Mouse (Mus musculus): ENCODE measurements at regions not wholly inside any gene's neighbourhood (a gene's known extent, or its start where the extent isn't known, plus 50 kb on each side); places are given as distances from the start of the nearest gene placed in this dataset.
A peak's percentile ranks its signal among the peaks of the same experiment; 100 is the strongest.

- WGBS: 88% methylated on average over 8 of the region's 8 CpGs
Observed at GRCm38 (mm10) chr14:94541995-94542394, 651.5 kb upstream of the Pcdh9 start.

GRCm38 (mm10) chr14:94525648-94526047 lies 635.2 kb upstream of the Pcdh9 start:
- no peaks in the 10 kb centered on the region for H3K36me3 ChIP-seq (replicated peaks)
- 90% methylated on average over 1 of the region's 1 CpGs for WGBS
- H3K4me1 ChIP-seq: 0 out of 2 replicates have a peak, but pooled peaks cover 3% of the 10 kb centered on the region
- no peaks in the 10 kb centered on the region for H3K9me3 ChIP-seq
- no peak for ATAC-seq (replicated peaks)
- H3K27me3 ChIP-seq (replicated peaks): no peaks in the 10 kb centered on the region
- no peak overlapping the region for H3K4me3 ChIP-seq
- no peak overlapping the region for H3K27ac ChIP-seq
- no peak overlapping the region for H3K4me2 ChIP-seq
- no peak overlapping the region for H3K9ac ChIP-seq

More at GRCm38 (mm10) chr14:94541995-94542394, 651.5 kb upstream of the Pcdh9 start:
- H3K36me3 ChIP-seq (replicated peaks): no peaks in the 10 kb centered on the region
- no peak overlapping the region for H3K4me3 ChIP-seq
- no peak overlapping the region for H3K9ac ChIP-seq
- no peak overlapping the region for H3K4me2 ChIP-seq
- H3K9me3 ChIP-seq: no peaks in the 10 kb centered on the region
- ATAC-seq (replicated peaks): no peak
- H3K27me3 ChIP-seq (replicated peaks): no peaks in the 10 kb centered on the region
- no peak overlapping the region for H3K27ac ChIP-seq
- no peaks in the 10 kb centered on the region for H3K4me1 ChIP-seq

DNA sequence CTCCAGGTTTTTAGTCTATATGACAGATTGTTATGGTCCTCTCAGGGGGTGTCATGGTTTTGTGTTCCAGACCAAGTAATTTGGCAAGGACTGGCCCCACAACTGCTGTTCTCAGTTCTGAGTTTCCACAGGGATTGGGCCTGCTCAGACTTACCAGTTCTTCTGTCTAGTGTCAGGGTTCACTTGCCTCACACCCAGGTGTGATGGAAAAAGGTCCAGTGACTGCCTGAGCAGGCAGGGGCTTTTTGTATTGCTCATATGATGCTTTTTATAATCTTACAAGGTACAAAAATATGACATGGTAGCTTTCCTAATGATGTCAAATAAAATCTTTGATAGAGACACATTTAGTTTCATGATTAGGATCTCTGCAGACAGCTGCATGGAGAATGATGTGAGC lies 634.8 kb upstream of the Pcdh9 start:
- ATAC-seq (replicated peaks): no peak
- no peaks in the 10 kb centered on the region for H3K9me3 ChIP-seq

DNA sequence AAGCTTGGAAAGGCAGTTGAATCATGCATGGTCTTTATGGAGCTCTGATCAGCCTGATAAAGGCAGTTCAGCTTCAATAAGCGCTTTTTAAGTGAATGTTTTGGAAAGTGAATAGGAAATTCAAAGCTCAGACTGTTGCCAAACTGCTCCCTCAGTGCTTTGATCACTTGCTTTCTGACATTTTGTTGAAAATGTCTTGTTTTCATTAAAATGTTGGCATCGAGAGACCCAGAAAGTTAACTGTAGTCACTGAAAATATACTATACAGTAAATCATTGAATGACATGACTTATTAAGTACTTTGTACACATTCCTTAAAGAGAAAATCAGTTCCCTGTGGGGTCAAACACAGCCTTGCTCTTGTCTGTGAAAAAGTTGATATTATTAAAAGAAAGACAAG lies 631.5 kb upstream of the Pcdh9 start:
- Histone ChIP-seq H3K4me2 (no peak overlapping the region), H3K4me1 (0 out of 2 replicates have a peak, but pooled peaks cover 3% of the 10 kb centered on the region), H3K36me3 (replicated peaks) (no peaks in the 10 kb centered on the region), H3K27ac (no peak overlapping the region), H3K4me3 (no peak overlapping the region), H3K9ac (no peak overlapping the region), H3K27me3 (replicated peaks) (no peaks in the 10 kb centered on the region), H3K9me3 (no peaks in the 10 kb centered on the region)
- ATAC-seq (replicated peaks): peak; percentile 45; the same call in 1 of the 2 replicates
- 44% methylated on average over 2 of the region's 2 CpGs for WGBS

More for the DNA sequence above, 634.8 kb upstream of the Pcdh9 start:
- no peak overlapping the region for H3K4me3 ChIP-seq
- H3K9ac ChIP-seq: no peak overlapping the region
- no peaks in the 10 kb centered on the region for H3K27me3 ChIP-seq (replicated peaks)
- H3K4me1 ChIP-seq: 0 out of 2 replicates have a peak, but pooled peaks cover 3% of the 10 kb centered on the region
- H3K36me3 ChIP-seq (replicated peaks): no peaks in the 10 kb centered on the region
- no peak overlapping the region for H3K27ac ChIP-seq
- H3K4me2 ChIP-seq: no peak overlapping the region

GRCm38 (mm10) chr14:94491370-94491769 lies 600.9 kb upstream of the Pcdh9 start:
- Histone ChIP-seq H3K4me1 (no peaks in the 10 kb centered on the region), H3K4me2 (no peak overlapping the region), H3K4me3 (no peak overlapping the region), H3K9me3 (no peaks in the 10 kb centered on the region), H3K27ac (no peak overlapping the region), H3K27me3 (replicated peaks) (no peaks in the 10 kb centered on the region), H3K36me3 (replicated peaks) (no peaks in the 10 kb centered on the region), H3K9ac (no peak overlapping the region)
- no peak for ATAC-seq (replicated peaks)

DNA sequence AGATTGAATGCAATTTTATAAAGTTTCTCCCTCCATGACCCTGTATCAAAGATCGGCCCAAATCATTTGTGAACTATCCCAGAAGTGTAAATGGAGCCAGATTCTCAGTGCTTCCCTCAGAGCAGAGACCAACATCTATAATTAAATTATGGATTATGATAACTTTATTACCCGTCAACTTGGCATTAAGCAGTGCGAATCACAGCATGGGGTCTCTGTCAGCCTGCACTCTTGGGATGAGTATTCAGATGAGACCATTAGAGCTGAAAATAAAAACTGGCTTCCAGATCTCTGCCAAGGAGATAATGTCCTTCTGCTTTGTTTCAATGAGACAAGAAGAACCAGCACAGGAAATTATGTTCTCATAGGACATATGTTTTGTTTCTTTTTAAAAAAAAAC lies 585.4 kb upstream of the Pcdh9 start:
- ATAC-seq (replicated peaks): no peak

DNA sequence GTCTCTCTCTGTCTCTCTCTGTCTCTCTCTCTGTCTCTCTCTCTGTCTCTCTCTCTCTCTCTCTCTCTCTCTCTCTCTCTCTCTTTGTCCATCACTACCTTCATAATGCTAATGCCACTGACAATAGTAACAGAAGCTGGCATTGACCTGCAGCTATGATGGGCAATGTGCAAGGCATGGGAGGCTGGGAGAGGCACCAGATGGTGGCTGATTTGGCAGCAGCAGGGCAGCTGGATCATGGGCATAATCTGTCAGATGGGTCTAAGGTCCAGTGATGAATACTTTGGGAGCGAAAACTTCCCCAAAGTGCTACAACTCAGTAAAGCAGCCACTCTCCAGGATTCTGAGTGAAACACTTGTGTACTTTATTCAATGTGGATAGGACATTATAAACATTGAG lies 582.7 kb upstream of the Pcdh9 start:
- no peak overlapping the region for H3K4me3 ChIP-seq
- no peak overlapping the region for H3K27ac ChIP-seq
- ATAC-seq (replicated peaks): no peak
- 94% methylated on average over 1 of the region's 1 CpGs for WGBS
- no peaks in the 10 kb centered on the region for H3K4me1 ChIP-seq
- no peaks in the 10 kb centered on the region for H3K9me3 ChIP-seq
- H3K36me3 ChIP-seq (replicated peaks): no peaks in the 10 kb centered on the region
- H3K4me2 ChIP-seq: no peak overlapping the region
- no peaks in the 10 kb centered on the region for H3K27me3 ChIP-seq (replicated peaks)
- no peak overlapping the region for H3K9ac ChIP-seq

More for the DNA sequence above, 585.4 kb upstream of the Pcdh9 start:
- Histone ChIP-seq H3K4me2 (no peak overlapping the region), H3K9ac (no peak overlapping the region), H3K4me1 (no peaks in the 10 kb centered on the region), H3K4me3 (no peak overlapping the region), H3K36me3 (replicated peaks) (no peaks in the 10 kb centered on the region), H3K27me3 (replicated peaks) (no peaks in the 10 kb centered on the region), H3K27ac (no peak overlapping the region), H3K9me3 (no peaks in the 10 kb centered on the region)
- WGBS: 64% methylated on average over 3 of the region's 3 CpGs

- WGBS: 96% methylated on average over 1 of the region's 1 CpGs
- Histone ChIP-seq H3K9ac (no peak overlapping the region), H3K27me3 (replicated peaks) (no peaks in the 10 kb centered on the region), H3K36me3 (replicated peaks) (no peaks in the 10 kb centered on the region), H3K4me3 (no peak overlapping the region), H3K9me3 (no peaks in the 10 kb centered on the region), H3K4me1 (no peaks in the 10 kb centered on the region), H3K27ac (no peak overlapping the region), H3K4me2 (no peak overlapping the region)
- ATAC-seq (replicated peaks): no peak
Observed at GRCm38 (mm10) chr14:94445952-94446351, 555.5 kb upstream of the Pcdh9 start.

- H3K4me1 ChIP-seq: no peaks in the 10 kb centered on the region
- H3K27me3 ChIP-seq (replicated peaks): no peaks in the 10 kb centered on the region
- no peak overlapping the region for H3K4me2 ChIP-seq
- H3K36me3 ChIP-seq (replicated peaks): no peaks in the 10 kb centered on the region
- no peak overlapping the region for H3K27ac ChIP-seq
- no peak overlapping the region for H3K4me3 ChIP-seq
- WGBS: 61% methylated on average over 7 of the region's 7 CpGs
- no peak overlapping the region for H3K9ac ChIP-seq
- ATAC-seq (replicated peaks): peak; percentile 66
- no peaks in the 10 kb centered on the region for H3K9me3 ChIP-seq
Observed at GRCm38 (mm10) chr14:94433343-94433958, 543.0 kb upstream of the Pcdh9 start.

- Histone ChIP-seq H3K9ac (no peak overlapping the region), H3K27me3 (replicated peaks) (no peaks in the 10 kb centered on the region), H3K36me3 (replicated peaks) (no peaks in the 10 kb centered on the region), H3K27ac (0 out of 2 replicates have a peak overlapping the region, but pooled peaks have one; percentile 11), H3K9me3 (no peaks in the 10 kb centered on the region), H3K4me1 (peaks cover 8% of the 10 kb centered on the region; the same call in 1 of the 2 replicates), H3K4me2 (no peak overlapping the region), H3K4me3 (no peak overlapping the region)
- 18% methylated on average over 1 of the region's 1 CpGs for WGBS
- peak; percentile 78 for ATAC-seq (replicated peaks)
Observed at GRCm38 (mm10) chr14:94427611-94428186, 537.2 kb upstream of the Pcdh9 start.

All from midbrain, embryonic 15.5 days (tissue).